Mouse (Mus musculus): ENCODE data around the gene Slc17a2. TPM values are rescaled to one million over a fixed set of nuclear protein-coding genes. Genes with fewer than 3 reads are reported as not detected.
A peak's percentile ranks its signal among the peaks of the same experiment; 100 is the strongest.
"Not testable (repeated sequence)": the region's sequence is repeated elsewhere in the genome, so short reads cannot be mapped to it uniquely, and the experiment has no call there.

The Slc17a2 gene
- polyA plus RNA-seq (2017; shearing (Covaris generic)): not detected

- no peak for ATAC-seq
Measured at GRCm38 (mm10) chr13:23806422-23807052, at the start of gene Slc17a2. Gene Slc17a2, plus strand, starts transcription at chr13:23806993.

- ATAC-seq: no peak
Measured at GRCm38 (mm10) chr13:23757211-23757773, 49.5 kb upstream of the Slc17a2 start.

- ATAC-seq: no peak
Measured at GRCm38 (mm10) chr13:23757921-23758320, 48.9 kb upstream of the Slc17a2 start.

GRCm38 (mm10) chr13:23759251-23759771, 47.5 kb upstream of the Slc17a2 start:
- ATAC-seq: no peak

- no peak for ATAC-seq
Measured at GRCm38 (mm10) chr13:23759916-23760239, 46.9 kb upstream of the Slc17a2 start.

- ATAC-seq: no peak
Measured at GRCm38 (mm10) chr13:23760240-23760971, 46.4 kb upstream of the Slc17a2 start.

GRCm38 (mm10) chr13:23760972-23761864, 45.6 kb upstream of the Slc17a2 start, which contains the start of gene Hist1h4a:
Gene Hist1h4a, minus strand, starts transcription at chr13:23761230.
- peak; percentile 62 for ATAC-seq

GRCm38 (mm10) chr13:23761871-23762821, 44.6 kb upstream of the Slc17a2 start, which contains the start of gene Hist1h3a:
Gene Hist1h3a, minus strand, starts transcription at chr13:23762386.
- ATAC-seq: peak; percentile 68

- ATAC-seq: no peak
Measured at GRCm38 (mm10) chr13:23763242-23763585, 43.6 kb upstream of the Slc17a2 start.

GRCm38 (mm10) chr13:23763586-23764323, 43.0 kb upstream of the Slc17a2 start, which contains the start of gene Hist1h1a:
Gene Hist1h1a, plus strand, starts transcription at chr13:23763666.
- peak; percentile 37 for ATAC-seq

GRCm38 (mm10) chr13:23764324-23765171, 42.2 kb upstream of the Slc17a2 start:
- no peak for ATAC-seq

GRCm38 (mm10) chr13:23765172-23765513, 41.6 kb upstream of the Slc17a2 start:
- ATAC-seq: no peak

GRCm38 (mm10) chr13:23766772-23767171, 40.0 kb upstream of the Slc17a2 start:
- no peak for ATAC-seq

- no peak for ATAC-seq
Measured at GRCm38 (mm10) chr13:23768834-23769397, 37.9 kb upstream of the Slc17a2 start.

GRCm38 (mm10) chr13:23769613-23770012, 37.2 kb upstream of the Slc17a2 start, which contains the start of gene Trim38:
Gene Trim38, plus strand, starts transcription at chr13:23769913.
- not testable (repeated sequence) for ATAC-seq

- ATAC-seq: no peak
Measured at GRCm38 (mm10) chr13:23772561-23773313, 34.1 kb upstream of the Slc17a2 start.

- no peak for ATAC-seq
Measured at GRCm38 (mm10) chr13:23778339-23778738, 28.5 kb upstream of the Slc17a2 start.

- ATAC-seq: no peak
Measured at GRCm38 (mm10) chr13:23779025-23779424, 27.8 kb upstream of the Slc17a2 start.

Measured in activated CD4-positive, CD25-positive, alpha-beta regulatory T cell, adult 4 months (primary cell).